Mouse (Mus musculus) stomach, postnatal 0 days (tissue): ENCODE data around the gene Sigmar1. TPM values are rescaled to one million over a fixed set of nuclear protein-coding genes. Genes with fewer than 3 reads are reported as not detected.

Source experiments
- ATAC-seq: fragments of 200-750 bp; cut with Nextera tagmentation; 2 replicates; pipeline ENCODE4 v1.8.0; 2017; ENCODE audit not compliant: low FRiP score, low TSS enrichment
- DNase-seq: peaks from one replicate; pipeline ENCODE4 v3.0.0-alpha.2; 2016; ENCODE audit warnings: low spot score
- H3K27ac ChIP-seq: fragments of 300-500 bp; sonication (generic); replicated peaks from 2 replicates; pipeline ENCODE4 v1.5.1; 2014; ENCODE audit warnings: mild to moderate bottlenecking, control low read depth
- H3K27me3 ChIP-seq: fragments of 300-500 bp; sonication (generic); 2 replicates; pipeline ENCODE4 v1.6.1; 2014; ENCODE audit warnings: low read length; ENCODE audit not compliant: control insufficient read depth, insufficient read depth
- H3K36me3 ChIP-seq: fragments of 300-500 bp; sonication (generic); 2 replicates; pipeline ENCODE4 v1.6.1; 2014; ENCODE audit warnings: low read length, mixed read lengths; ENCODE audit not compliant: control insufficient read depth, insufficient read depth
- H3K4me1 ChIP-seq: fragments of 300-500 bp; sonication (generic); replicated peaks from 2 replicates; pipeline ENCODE4 v1.6.1; 2014; ENCODE audit warnings: antibody characterized with exemption; ENCODE audit not compliant: control insufficient read depth, insufficient read depth
- H3K4me2 ChIP-seq: fragments of 300-500 bp; sonication (generic); replicated peaks from 2 replicates; pipeline ENCODE4 v1.6.1; 2014; ENCODE audit warnings: low read depth, mild to moderate bottlenecking, control low read depth, moderate library complexity
- H3K4me3 ChIP-seq: fragments of 300-500 bp; sonication (generic); 2 replicates; pipeline ENCODE4 v1.5.1; 2014; ENCODE audit warnings: low read depth, low read length, control low read depth
- H3K9ac ChIP-seq: fragments of 300-500 bp; sonication (generic); 2 replicates; pipeline ENCODE4 v1.6.1; 2014; ENCODE audit warnings: mild to moderate bottlenecking, low read length, control low read depth, mixed read lengths
- H3K9me3 ChIP-seq: fragments of 300-500 bp; sonication (generic); 2 replicates; pipeline ENCODE4 v1.6.1; 2016; ENCODE audit warnings: low read length; ENCODE audit not compliant: control insufficient read depth
- CTCF ChIP-seq: IDR thresholded peaks from 2 replicates; pipeline ENCODE4 v1.5.1; 2016; ENCODE audit warnings: antibody characterized with exemption, low read depth, mild to moderate bottlenecking, moderate library complexity
- EP300 ChIP-seq: optimal IDR thresholded peaks from 2 replicates; pipeline ENCODE3; 2016; ENCODE audit warnings: antibody characterized with exemption
- WGBS: fragments of 180-500 bp; shearing (Covaris S2); extraction: QIAGEN DNeasy Blood & Tissue Kit; methylation state at CpG from one replicate; pipeline ENCODE4 v1.1.7; 2014; 5-methylcytosine and 5-hydroxymethylcytosine counted together
- polyA plus RNA-seq: library from polyadenylated mRNA; unstranded; fragments of >200 nt; fragmentation: Nextera tagmentation; extraction: Ambion mirVana; gene quantifications from 2 replicates; pipeline ENCODE4 v1.2.1, GENCODE M21; 2015

Sigmar1 gene
- polyA plus RNA-seq, 1 experiment from 2014 or later: 43.9 TPM

- no peak for ATAC-seq
- WGBS: 77% methylated on average over 8 of the region's 8 CpGs
- no peak overlapping the region for H3K4me2 ChIP-seq
- H3K9ac ChIP-seq: no peak overlapping the region
- H3K27me3 ChIP-seq: no peaks in the 10 kb centered on the region
- no peak overlapping the region for H3K4me3 ChIP-seq
- no peak for TF ChIP-seq EP300
- TF ChIP-seq CTCF: peak; percentile 1; the same call in 1 of the 2 replicates
- no peak for DNase-seq
- peaks cover 12% of the 10 kb centered on the region for H3K36me3 ChIP-seq
- no peaks in the 10 kb centered on the region for H3K9me3 ChIP-seq
- H3K4me1 ChIP-seq: peaks cover 8% of the 10 kb centered on the region
- no peak overlapping the region for H3K27ac ChIP-seq
Observed at GRCm38 (mm10) chr4:41715082-41715481, 40.9 kb downstream of the Sigmar1 start.

- Histone ChIP-seq H3K27ac (no peak overlapping the region), H3K9ac (no peak overlapping the region), H3K4me1 (peaks cover 8% of the 10 kb centered on the region), H3K36me3 (peaks cover 10% of the 10 kb centered on the region), H3K9me3 (no peaks in the 10 kb centered on the region), H3K4me3 (peak overlapping the region; percentile 64; the same call in 1 of the 2 replicates), H3K27me3 (no peaks in the 10 kb centered on the region), H3K4me2 (peak overlapping the region; percentile 86)
- 0 out of 2 replicates have a peak, but pooled peaks have one; percentile 24 for ATAC-seq
- WGBS: 11% methylated on average over 8 of the region's 8 CpGs
- peak; percentile 62 for DNase-seq
- TF ChIP-seq CTCF (peak; percentile 88), EP300 (no peak)
Observed at GRCm38 (mm10) chr4:41714276-41714675, 41.7 kb downstream of the Sigmar1 start.

- Histone ChIP-seq H3K27ac (peak within 1 kb of the TSS; percentile 26), H3K27me3 (no peaks in the 10 kb centered on the region), H3K9ac (peak within 1 kb of the TSS; percentile 85), H3K4me1 (peaks cover 8% of the 10 kb centered on the region), H3K9me3 (no peaks in the 10 kb centered on the region), H3K4me2 (peak within 1 kb of the TSS; percentile 86), H3K36me3 (peaks cover 3% of the 10 kb centered on the region), H3K4me3 (peak within 1 kb of the TSS; percentile 64)
- ATAC-seq: peak; percentile 74
- TF ChIP-seq EP300: no peak
- peak; percentile 46 for TF ChIP-seq CTCF
- peak; percentile 88 for DNase-seq
- under 1% methylated on average over 61 of the region's 61 CpGs for WGBS
Observed at GRCm38 (mm10) chr4:41713197-41714067, 42.5 kb downstream of the Sigmar1 start, which contains the start of gene Rpp25l. Gene Rpp25l (minus strand): TSS chr4:41713534.

GRCm38 (mm10) chr4:41712421-41713196, 43.3 kb downstream of the Sigmar1 start:
- H3K4me3 ChIP-seq: peak overlapping the region; percentile 64
- WGBS: 33% methylated on average over 31 of the region's 31 CpGs
- H3K9ac ChIP-seq: peak overlapping the region; percentile 85
- H3K36me3 ChIP-seq: peaks cover 3% of the 10 kb centered on the region
- H3K27me3 ChIP-seq: no peaks in the 10 kb centered on the region
- TF ChIP-seq CTCF (no peak), EP300 (no peak)
- DNase-seq (no peak), ATAC-seq (no peak; the same call in 1 of the 2 replicates)
- H3K27ac ChIP-seq: peak overlapping the region; percentile 26
- peaks cover 8% of the 10 kb centered on the region for H3K4me1 ChIP-seq
- H3K9me3 ChIP-seq: no peaks in the 10 kb centered on the region
- H3K4me2 ChIP-seq: peak overlapping the region; percentile 86

GRCm38 (mm10) chr4:41711705-41712375, 44.1 kb downstream of the Sigmar1 start:
- TF ChIP-seq CTCF (no peak), EP300 (no peak)
- WGBS: 68% methylated on average over 16 of the region's 16 CpGs

More at GRCm38 (mm10) chr4:41711705-41712375, 44.1 kb downstream of the Sigmar1 start:
- Histone ChIP-seq H3K9me3 (no peaks in the 10 kb centered on the region), H3K4me2 (peak overlapping the region; percentile 86), H3K9ac (peak overlapping the region; percentile 85), H3K36me3 (no peaks in the 10 kb centered on the region; the same call in 1 of the 2 replicates), H3K27me3 (no peaks in the 10 kb centered on the region), H3K4me3 (peak overlapping the region; percentile 64), H3K4me1 (peaks cover 8% of the 10 kb centered on the region), H3K27ac (no peak overlapping the region)
- DNase-seq (no peak), ATAC-seq (no peak)
